Mouse (Mus musculus) erythroblast, embryonic 14.5 days (primary cell): ENCODE data around the gene Dmap1. TPM values are rescaled to one million over a fixed set of nuclear protein-coding genes. Genes with fewer than 3 reads are reported as not detected.

Experiments used
- H3K27me3 ChIP-seq: 2 replicates; pipeline ENCODE4 v1.6.1; 2012; ENCODE audit warnings: inconsistent platforms; ENCODE audit not compliant: control insufficient read depth
- H3K36me3 ChIP-seq: 2 replicates; pipeline ENCODE4 v1.6.1; 2012; ENCODE audit warnings: mild to moderate bottlenecking, inconsistent platforms; ENCODE audit not compliant: control insufficient read depth
- H3K4me1 ChIP-seq: 2 replicates; pipeline ENCODE4 v1.6.1; 2012; ENCODE audit warnings: inconsistent platforms; ENCODE audit not compliant: control insufficient read depth
- H3K4me3 ChIP-seq: replicated peaks from 2 replicates; pipeline ENCODE3; 2012; ENCODE audit warnings: moderate library complexity, mild to moderate bottlenecking, inconsistent platforms
- H3K9me3 ChIP-seq: 2 replicates; pipeline ENCODE4 v1.6.1; 2012; ENCODE audit warnings: low read length, inconsistent platforms, mixed read lengths; ENCODE audit not compliant: control insufficient read depth
- GATA1 ChIP-seq: IDR thresholded peaks from 2 replicates; pipeline ENCODE4 v1.6.1; 2012; ENCODE audit warnings: low read length, inconsistent platforms, mixed read lengths
- TAL1 ChIP-seq: IDR thresholded peaks from 3 replicates; pipeline ENCODE4 v1.6.1; 2012; ENCODE audit warnings: low read length, inconsistent platforms, mixed read lengths
- polyA plus RNA-seq: library from polyadenylated mRNA; stranded (reverse); fragments of >175 nt; gene quantifications from 2 replicates; pipeline ENCODE4 v1.2.3, GENCODE M21; 2012

Gene Dmap1
- polyA plus RNA-seq, 1 experiment, result 1.7 TPM

- peaks cover 39% of the 10 kb centered on the region for H3K4me1 ChIP-seq
- no peak overlapping the region for H3K4me3 ChIP-seq
- no peaks in the 10 kb centered on the region for H3K27me3 ChIP-seq
- TF ChIP-seq GATA1, result no peak
- TF ChIP-seq TAL1, result no peak
- no peaks in the 10 kb centered on the region for H3K9me3 ChIP-seq
- H3K36me3 ChIP-seq, result peaks cover 11% of the 10 kb centered on the region
Measured at GRCm38 (mm10) chr4:117633527-117633926, 48.5 kb downstream of the Dmap1 start.

- H3K4me3 ChIP-seq, result no peak overlapping the region
- H3K36me3 ChIP-seq, result peaks cover 24% of the 10 kb centered on the region
- peaks cover 20% of the 10 kb centered on the region for H3K4me1 ChIP-seq
- TF ChIP-seq TAL1 (no peak), GATA1 (no peak)
- H3K27me3 ChIP-seq, result no peaks in the 10 kb centered on the region
- no peaks in the 10 kb centered on the region for H3K9me3 ChIP-seq
Measured at GRCm38 (mm10) chr4:117630053-117630670, 51.9 kb downstream of the Dmap1 start.

GRCm38 (mm10) chr4:117628464-117628863 is 53.6 kb downstream of the Dmap1 start:
- Histone ChIP-seq H3K27me3 (no peaks in the 10 kb centered on the region), H3K4me3 (no peak overlapping the region), H3K36me3 (peaks cover 24% of the 10 kb centered on the region), H3K4me1 (peaks cover 4% of the 10 kb centered on the region; the same call in 1 of the 2 replicates), H3K9me3 (no peaks in the 10 kb centered on the region)
- TF ChIP-seq GATA1 (no peak), TAL1 (no peak)

Other genes starting within 250 kb of the Dmap1 start
- gene Rnf220, start 185.2 kb downstream of the Dmap1 start, polyA plus RNA-seq, result 5.1 and 5.2 TPM in 2 replicates
- gene Eri3, start 131.9 kb downstream of the Dmap1 start, polyA plus RNA-seq, result 18.1 and 20.6 TPM in 2 replicates
- gene Gm12845, start 42.1 kb upstream of the Dmap1 start, polyA plus RNA-seq, result not detected in 2 replicates
- not detected in 2 replicates for gene Klf17, start 83.4 kb upstream of the Dmap1 start, polyA plus RNA-seq
- gene Slc6a9, start 152.2 kb upstream of the Dmap1 start, polyA plus RNA-seq, result 82.3 and 94.8 TPM in 2 replicates
- 0.06 and 0.07 TPM in 2 replicates for gene Ccdc24, start 190.3 kb upstream of the Dmap1 start, polyA plus RNA-seq
- gene B4galt2, start 201.2 kb upstream of the Dmap1 start, polyA plus RNA-seq, result 0.23 and 0.25 TPM in 2 replicates
- 37.5 and 76.2 TPM in 2 replicates for gene Atp6v0b, start 205.1 kb upstream of the Dmap1 start, polyA plus RNA-seq
- 0.31 and 0.65 TPM in 2 replicates for gene Dph2, start 209.8 kb upstream of the Dmap1 start, polyA plus RNA-seq
- 3.5 and 3.8 TPM in 2 replicates for gene Ipo13, start 232.7 kb upstream of the Dmap1 start, polyA plus RNA-seq
- 4.5 and 4.9 TPM in 2 replicates for gene Artn, start 247.5 kb upstream of the Dmap1 start, polyA plus RNA-seq